Mouse (Mus musculus) adipocyte (in vitro differentiated cells): ENCODE results near the gene Gm4450.
"Not testable (repeated sequence)": the region's sequence is repeated elsewhere in the genome, so short reads cannot be mapped to it uniquely, and the experiment has no call there.

Experiments
- DNase-seq: peaks from one replicate; pipeline ENCODE4 v3.0.0-alpha.2; 2016; ENCODE audit warnings: low spot score

Gm4450 gene

GRCm38 (mm10) chr3:98417328-98417727 lies 39.6 kb downstream of the Gm4450 start:
- peak; percentile 85 for DNase-seq

DNA sequence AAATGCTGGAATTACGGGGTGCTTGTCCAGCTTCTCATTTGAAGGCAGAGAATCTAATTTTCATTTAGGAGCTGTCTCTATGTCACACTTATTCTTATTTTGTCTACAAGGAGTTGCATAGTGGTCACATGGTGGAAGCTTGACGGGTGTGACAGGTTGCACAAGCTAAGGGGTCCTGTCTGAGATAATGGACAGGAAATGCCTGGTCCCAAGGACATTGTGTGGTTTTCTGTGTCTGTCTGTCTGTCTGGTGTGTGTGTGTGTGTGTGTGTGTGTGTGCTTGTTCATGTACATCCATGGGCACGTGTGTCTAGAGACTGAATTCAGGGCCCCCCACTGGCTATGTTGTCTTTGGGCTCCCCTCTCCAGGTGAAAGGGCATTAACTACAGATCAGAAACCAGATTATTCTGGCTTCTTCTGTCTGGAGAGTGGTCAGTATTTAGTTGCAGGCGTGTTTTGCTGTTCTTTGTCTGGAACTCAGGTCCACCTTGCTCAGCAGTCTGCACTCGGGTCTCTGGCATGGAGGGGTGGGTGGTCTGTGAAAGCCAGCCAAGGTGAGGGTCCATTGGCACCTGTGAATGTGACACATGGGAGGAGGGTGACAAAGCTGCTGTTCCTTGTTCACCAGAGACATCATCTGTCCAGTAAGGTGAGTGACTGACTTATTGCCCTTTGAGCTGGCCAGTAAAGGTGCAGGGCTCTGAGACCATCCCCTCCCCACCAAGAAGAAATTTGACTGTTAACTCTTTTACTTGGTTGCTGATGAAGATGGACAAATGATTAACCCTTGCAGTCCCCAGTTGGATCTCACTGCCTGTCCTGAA lies 40.3 kb downstream of the Gm4450 start:
- no peak for DNase-seq

GRCm38 (mm10) chr3:98414296-98414695 lies 42.6 kb downstream of the Gm4450 start:
- DNase-seq, result no peak

GRCm38 (mm10) chr3:98413733-98414132 lies 43.2 kb downstream of the Gm4450 start:
- no peak for DNase-seq

DNA sequence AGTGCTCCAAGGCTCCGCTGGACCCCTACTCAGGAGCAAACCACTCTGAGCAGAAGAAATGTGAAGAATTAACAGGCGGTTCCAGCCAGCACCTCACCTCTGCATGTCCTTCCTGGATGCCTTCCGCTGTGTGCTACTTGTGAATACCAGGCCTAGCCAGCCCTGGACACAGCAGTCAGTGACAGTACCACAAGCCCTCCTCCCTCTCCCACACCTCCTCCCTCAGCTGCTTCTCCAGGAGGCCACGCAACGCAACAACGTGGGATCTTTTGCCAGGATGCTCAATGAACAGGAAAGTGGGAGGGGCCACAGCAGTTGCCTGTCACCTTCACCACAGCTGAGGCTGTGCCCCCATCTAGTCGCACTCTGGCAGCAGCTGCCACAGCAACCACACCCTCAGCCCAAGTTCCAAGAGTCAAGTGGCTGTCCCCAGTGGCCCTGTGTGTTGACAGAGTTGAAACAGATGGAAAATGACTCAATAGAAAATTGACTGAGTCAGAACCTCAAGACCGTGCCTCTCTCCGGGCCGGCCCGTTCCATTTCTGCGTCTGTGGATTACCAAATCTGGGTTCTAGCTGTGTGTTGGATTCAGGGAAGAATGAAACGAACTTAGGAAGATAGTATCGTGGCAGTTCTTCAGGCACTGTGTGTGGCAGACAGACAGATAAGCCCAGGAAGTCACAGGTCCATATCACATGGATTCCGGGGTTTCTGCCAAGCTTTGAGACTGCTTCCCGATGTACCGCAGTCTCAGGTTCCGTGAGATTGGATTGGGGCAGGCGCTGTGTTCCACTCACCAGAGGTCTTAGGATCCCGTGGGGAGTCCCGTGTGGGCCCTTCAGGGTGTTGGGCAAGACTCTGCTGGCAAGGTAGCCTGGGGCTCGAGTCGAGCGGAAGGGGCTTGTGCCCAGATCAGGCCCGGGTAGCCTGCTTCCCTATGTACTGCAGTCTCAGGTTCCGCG lies 46.0 kb downstream of the Gm4450 start:
- not testable (repeated sequence) for DNase-seq

- DNase-seq, result peak; percentile 31
Observed at GRCm38 (mm10) chr3:98407261-98407780, 49.6 kb downstream of the Gm4450 start.

DNA sequence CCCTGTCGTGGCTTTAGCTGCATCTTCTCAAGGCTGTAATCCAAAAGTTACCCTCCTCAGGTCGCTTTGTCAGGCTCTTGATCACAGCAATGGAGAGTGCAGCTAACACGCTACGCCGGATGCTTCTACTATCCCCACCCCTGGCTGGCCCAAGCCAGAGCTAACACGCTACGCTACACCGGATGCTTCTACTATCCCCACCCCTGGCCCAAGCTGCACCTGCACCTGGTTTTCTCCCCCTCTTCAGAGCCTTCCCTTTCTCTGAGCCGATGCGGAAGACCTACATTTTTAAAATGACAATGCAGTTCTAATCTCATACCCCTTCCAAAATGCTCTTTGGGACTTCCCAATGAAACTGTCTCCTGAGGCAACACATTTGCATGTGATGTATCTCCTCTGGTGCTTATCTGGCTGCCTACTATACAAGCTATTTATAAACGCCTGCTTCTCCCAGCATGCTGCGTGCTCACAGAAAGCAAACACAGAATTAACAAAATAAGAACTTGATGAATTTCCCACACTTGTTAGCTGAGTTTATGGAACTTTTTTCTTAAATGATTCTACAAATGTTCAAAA lies 50.3 kb downstream of the Gm4450 start:
- not testable (repeated sequence) for DNase-seq

DNA sequence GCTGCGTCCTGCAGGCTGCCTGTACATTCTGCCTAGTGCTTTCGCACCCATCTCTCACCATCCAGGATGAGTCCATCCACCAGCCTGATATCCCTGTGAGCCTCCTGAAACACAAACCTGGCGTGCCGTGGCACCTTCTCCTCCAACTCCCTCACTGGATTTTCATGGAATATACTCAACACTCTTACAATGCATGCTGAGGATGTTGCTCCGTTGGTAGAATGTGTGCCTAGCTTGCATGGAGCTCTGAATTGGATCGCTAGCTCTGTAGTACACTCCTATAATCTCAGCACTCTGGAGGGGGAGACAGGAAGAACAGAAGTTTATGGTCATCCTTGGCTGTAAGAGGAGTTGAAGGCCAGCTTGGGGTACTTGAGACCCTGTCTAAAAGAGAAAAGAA lies 51.0 kb downstream of the Gm4450 start:
- DNase-seq, result not testable (repeated sequence)

DNA sequence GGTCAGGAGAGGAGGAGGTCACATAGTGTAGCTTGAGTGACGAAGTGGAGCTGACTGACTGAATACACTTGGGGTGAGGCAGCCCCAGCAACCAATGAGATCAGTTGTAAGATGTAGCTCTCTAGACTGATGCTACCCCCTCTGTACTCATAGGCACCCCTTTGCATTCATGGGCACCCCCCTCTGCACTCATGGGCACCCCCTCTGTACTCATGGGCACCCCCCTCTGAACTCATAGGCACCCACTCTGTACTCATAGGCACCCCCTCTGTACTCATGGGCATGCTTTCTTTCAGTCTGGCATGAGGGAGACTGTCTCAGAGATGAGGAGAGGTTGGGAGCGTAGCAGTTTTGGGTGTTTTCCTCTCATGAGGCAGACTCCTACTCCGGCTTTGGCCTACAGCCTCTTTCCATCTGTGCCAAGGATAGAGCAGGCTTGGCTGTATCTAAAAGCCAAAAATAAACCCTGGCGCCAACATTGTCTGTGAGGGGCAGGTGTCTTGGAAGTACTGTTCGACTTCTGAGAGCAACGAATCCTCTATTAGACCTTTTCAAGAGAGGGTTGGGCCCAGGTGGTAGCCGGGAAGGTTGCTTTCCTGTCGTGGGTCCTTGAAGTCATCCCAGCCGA lies 52.5 kb downstream of the Gm4450 start:
- not testable (repeated sequence) for DNase-seq
